In genomic region chr6:92015848-92016247, GRCm38 (mm10) we compare ENCODE assay signal across 11 mouse cellular contexts.
"Had no signal": no experiment of that assay in that cellular context is flagged by ENCODE, and none has a peak within 500 bp of the region (broad histone marks: within the 10 kb centered on the region; RNA-seq: fewer than 3 reads in every experiment).

No protein-coding gene starts in this region.

- H3K27me3 ChIP-seq: limb, embryonic 15.5 days; liver, embryonic 12.5 days; lung, embryonic 15.5 days; midbrain, embryonic 13.5 days; neural tube, embryonic 13.5 days; stomach, embryonic 15.5 days had no signal

- H3K4me2 ChIP-seq: limb, embryonic 15.5 days; liver, embryonic 12.5 days; lung, embryonic 15.5 days; midbrain, embryonic 13.5 days; neural tube, embryonic 13.5 days; stomach, embryonic 15.5 days had no signal

- ATAC-seq: intestine, embryonic 16.5 days; liver, embryonic 12.5 days; midbrain, embryonic 13.5 days had no signal

- H3K9me3 ChIP-seq: limb, embryonic 15.5 days; liver, embryonic 12.5 days; lung, embryonic 15.5 days; midbrain, embryonic 13.5 days; neural tube, embryonic 13.5 days; stomach, embryonic 15.5 days had no signal

- H3K4me1 ChIP-seq: liver, embryonic 12.5 days; stomach, embryonic 15.5 days had no signal

- H3K4me3 ChIP-seq: limb, embryonic 15.5 days; liver, embryonic 12.5 days; lung, embryonic 15.5 days; midbrain, embryonic 13.5 days; neural tube, embryonic 13.5 days; stomach, embryonic 15.5 days had no signal

- H3K36me3 ChIP-seq: limb, embryonic 15.5 days; liver, embryonic 12.5 days; lung, embryonic 15.5 days; midbrain, embryonic 13.5 days; neural tube, embryonic 13.5 days; stomach, embryonic 15.5 days had no signal

- DNase-seq: kidney, adult 8-10 months; retina, postnatal 1 day; thymus, adult 2 months; thymus, postnatal 25 days had no signal

- H3K27ac ChIP-seq: limb, embryonic 15.5 days; liver, embryonic 12.5 days; lung, embryonic 15.5 days; midbrain, embryonic 13.5 days; neural tube, embryonic 13.5 days; stomach, embryonic 15.5 days had no signal

- H3K9ac ChIP-seq: limb, embryonic 15.5 days; liver, embryonic 12.5 days; lung, embryonic 15.5 days; midbrain, embryonic 13.5 days; neural tube, embryonic 13.5 days; stomach, embryonic 15.5 days had no signal
